Mouse (Mus musculus) forebrain, embryonic 11.5 days (tissue): ENCODE results near the gene Mettl8. TPM values are rescaled to one million over a fixed set of nuclear protein-coding genes. Genes with fewer than 3 reads are reported as not detected.

Experiments used
- ATAC-seq: fragments of 200-750 bp; cut with Nextera tagmentation; replicated peaks from 2 replicates; pipeline ENCODE4 v1.8.0; 2017; ENCODE audit warnings: moderate TSS enrichment; ENCODE audit not compliant: low FRiP score
- DNase-seq: peaks from one replicate; pipeline ENCODE4 v3.0.0-alpha.2; 2017; ENCODE audit warnings: low spot score
- H3K27ac ChIP-seq: fragments of 300-500 bp; sonication (generic); 2 replicates; pipeline ENCODE4 v1.5.1; 2014; ENCODE audit warnings: low read depth, low read length
- H3K27me3 ChIP-seq: fragments of 300-500 bp; sonication (generic); 2 replicates; pipeline ENCODE4 v1.6.1; 2014; ENCODE audit warnings: mild to moderate bottlenecking, low read length, mixed read lengths; ENCODE audit not compliant: control insufficient read depth, insufficient read depth
- H3K36me3 ChIP-seq: fragments of 300-500 bp; sonication (generic); 2 replicates; pipeline ENCODE4 v1.6.1; 2014; ENCODE audit warnings: mild to moderate bottlenecking, low read length, moderate library complexity, mixed read lengths; ENCODE audit not compliant: control insufficient read depth, insufficient read depth
- H3K4me1 ChIP-seq: fragments of 300-500 bp; sonication (generic); replicated peaks from 2 replicates; pipeline ENCODE4 v1.6.1; 2014; ENCODE audit warnings: low read length, mixed read lengths; ENCODE audit not compliant: control insufficient read depth, insufficient read depth
- H3K4me2 ChIP-seq: fragments of 300-500 bp; sonication (generic); 2 replicates; pipeline ENCODE4 v1.6.1; 2014; ENCODE audit warnings: low read depth, mild to moderate bottlenecking, low read length, moderate library complexity, mixed read lengths; ENCODE audit not compliant: severe bottlenecking
- H3K4me3 ChIP-seq: fragments of 300-500 bp; sonication (generic); 2 replicates; pipeline ENCODE4 v1.5.1; 2014; ENCODE audit warnings: low read depth, low read length
- H3K9ac ChIP-seq: fragments of 300-500 bp; sonication (generic); 2 replicates; pipeline ENCODE4 v1.6.1; 2014; ENCODE audit warnings: low read length
- H3K9me3 ChIP-seq: fragments of 300-500 bp; sonication (generic); 2 replicates; pipeline ENCODE4 v1.6.1; 2016; ENCODE audit warnings: low read length, mixed read lengths; ENCODE audit not compliant: control insufficient read depth
- WGBS: fragments of 180-500 bp; shearing (Covaris S2); extraction: QIAGEN DNeasy Blood & Tissue Kit; methylation state at CpG from one replicate; pipeline ENCODE4 v1.1.7; 2014; 5-methylcytosine and 5-hydroxymethylcytosine counted together
- polyA plus RNA-seq: library from polyadenylated mRNA; unstranded; fragments of >200 nt; fragmentation: Nextera tagmentation; extraction: Ambion mirVana; gene quantifications from 2 replicates; pipeline ENCODE4 v1.2.1, GENCODE M21; 2014

The Mettl8 gene
- polyA plus RNA-seq, 1 experiment from 2014 or later: 24.3 TPM

- Histone ChIP-seq H3K4me1 (peaks cover 10% of the 10 kb centered on the region), H3K9ac (no peak overlapping the region), H3K27ac (no peak overlapping the region), H3K9me3 (no peaks in the 10 kb centered on the region), H3K4me2 (no peak overlapping the region; the same call in 1 of the 2 replicates), H3K36me3 (no peaks in the 10 kb centered on the region), H3K27me3 (no peaks in the 10 kb centered on the region), H3K4me3 (no peak overlapping the region)
- DNase-seq: no peak
- no peak; the same call in 1 of the 2 replicates for ATAC-seq
- 51% methylated on average over 17 of the region's 17 CpGs for WGBS
Observed at GRCm38 (mm10) chr2:70989201-70990191, 65.9 kb downstream of the Mettl8 start.

- Histone ChIP-seq H3K4me2 (no peak overlapping the region), H3K27me3 (no peaks in the 10 kb centered on the region)
- no peak for DNase-seq
Observed at GRCm38 (mm10) chr2:70978271-70978670, 77.1 kb downstream of the Mettl8 start.

GRCm38 (mm10) chr2:70974769-70975168 is 80.6 kb downstream of the Mettl8 start:
- Histone ChIP-seq H3K4me1 (no peaks in the 10 kb centered on the region), H3K4me2 (no peak overlapping the region), H3K27ac (no peak overlapping the region), H3K9me3 (no peaks in the 10 kb centered on the region), H3K9ac (no peak overlapping the region), H3K27me3 (no peaks in the 10 kb centered on the region), H3K36me3 (no peaks in the 10 kb centered on the region), H3K4me3 (no peak overlapping the region)
- ATAC-seq (no peak), DNase-seq (no peak)
- WGBS: 94% methylated on average over 6 of the region's 6 CpGs

More at GRCm38 (mm10) chr2:70978271-70978670, 77.1 kb downstream of the Mettl8 start:
- H3K4me1 ChIP-seq: no peaks in the 10 kb centered on the region
- no peak overlapping the region for H3K4me3 ChIP-seq
- WGBS: 90% methylated on average over 5 of the region's 5 CpGs
- H3K9ac ChIP-seq: no peak overlapping the region
- no peaks in the 10 kb centered on the region for H3K9me3 ChIP-seq
- no peak overlapping the region for H3K27ac ChIP-seq
- no peaks in the 10 kb centered on the region for H3K36me3 ChIP-seq
- ATAC-seq: no peak

- H3K27me3 ChIP-seq: no peaks in the 10 kb centered on the region
- no peaks in the 10 kb centered on the region for H3K36me3 ChIP-seq
- H3K4me3 ChIP-seq: no peak overlapping the region
- no peak overlapping the region for H3K4me2 ChIP-seq
- no peak overlapping the region for H3K27ac ChIP-seq
- no peak overlapping the region for H3K9ac ChIP-seq
- no peaks in the 10 kb centered on the region for H3K9me3 ChIP-seq
- H3K4me1 ChIP-seq: no peaks in the 10 kb centered on the region
- ATAC-seq (no peak), DNase-seq (no peak)
- WGBS: 77% methylated on average over 16 of the region's 16 CpGs
Observed at GRCm38 (mm10) chr2:70972795-70973518, 82.4 kb downstream of the Mettl8 start.

- Histone ChIP-seq H3K27me3 (no peaks in the 10 kb centered on the region), H3K4me3 (no peak overlapping the region), H3K36me3 (no peaks in the 10 kb centered on the region), H3K9ac (no peak overlapping the region), H3K9me3 (no peaks in the 10 kb centered on the region), H3K27ac (no peak overlapping the region), H3K4me1 (no peaks in the 10 kb centered on the region), H3K4me2 (no peak overlapping the region)
- DNase-seq (no peak), ATAC-seq (no peak)
- 63% methylated on average over 7 of the region's 7 CpGs for WGBS
Observed at GRCm38 (mm10) chr2:70970158-70970741, 85.1 kb downstream of the Mettl8 start.

GRCm38 (mm10) chr2:70968305-70968704 is 87.1 kb downstream of the Mettl8 start:
- DNase-seq (no peak), ATAC-seq (no peak)
- Histone ChIP-seq H3K9me3 (no peaks in the 10 kb centered on the region), H3K27ac (no peak overlapping the region), H3K36me3 (no peaks in the 10 kb centered on the region; the same call in 1 of the 2 replicates), H3K27me3 (no peaks in the 10 kb centered on the region), H3K9ac (no peak overlapping the region), H3K4me2 (no peak overlapping the region), H3K4me1 (no peaks in the 10 kb centered on the region), H3K4me3 (no peak overlapping the region)
- WGBS: 91% methylated on average over 2 of the region's 2 CpGs

GRCm38 (mm10) chr2:70967216-70967615 is 88.2 kb downstream of the Mettl8 start:
- no peak overlapping the region for H3K27ac ChIP-seq
- H3K4me3 ChIP-seq: no peak overlapping the region
- ATAC-seq (no peak), DNase-seq (no peak)
- H3K9ac ChIP-seq: no peak overlapping the region
- no peaks in the 10 kb centered on the region; the same call in 1 of the 2 replicates for H3K36me3 ChIP-seq
- no peaks in the 10 kb centered on the region for H3K9me3 ChIP-seq
- WGBS: 79% methylated on average over 1 of the region's 1 CpGs
- H3K4me1 ChIP-seq: no peaks in the 10 kb centered on the region
- no peaks in the 10 kb centered on the region for H3K27me3 ChIP-seq
- H3K4me2 ChIP-seq: no peak overlapping the region

GRCm38 (mm10) chr2:70964809-70965208 is 90.6 kb downstream of the Mettl8 start:
- no peak overlapping the region for H3K9ac ChIP-seq
- no peaks in the 10 kb centered on the region for H3K9me3 ChIP-seq
- no peak overlapping the region for H3K4me3 ChIP-seq
- no peaks in the 10 kb centered on the region; the same call in 1 of the 2 replicates for H3K36me3 ChIP-seq
- no peak overlapping the region for H3K4me2 ChIP-seq
- no peak for DNase-seq
- ATAC-seq: no peak
- no peaks in the 10 kb centered on the region for H3K27me3 ChIP-seq
- WGBS: 94% methylated on average over 2 of the region's 2 CpGs
- H3K27ac ChIP-seq: no peak overlapping the region
- no peaks in the 10 kb centered on the region; the same call in 1 of the 2 replicates for H3K4me1 ChIP-seq
